Mouse (Mus musculus): ENCODE measurements at regions not wholly inside any gene's neighbourhood (a gene's known extent, or its start where the extent isn't known, plus 50 kb on each side); places are given as distances from the start of the nearest gene placed in this dataset.

GRCm38 (mm10) chr6:52429204-52429552 lies 115.9 kb downstream of the Evx1 start:
- Histone ChIP-seq H3K27me3 (replicated peaks) (no peaks in the 10 kb centered on the region), H3K4me1 (ENCODE audit: control insufficient read depth in 1 of 2, insufficient read depth in 2 of 2) (no peaks in the 10 kb centered on the region), H3K36me3 (replicated peaks in 1 of 2; ENCODE audit: control insufficient read depth in 1 of 2, insufficient read depth in 1 of 2, low read length in 1 of 2) (no peaks in the 10 kb centered on the region), H3K9me3 (replicated peaks; ENCODE audit: low read length) (no peaks in the 10 kb centered on the region), H3K4me2 (ENCODE audit: insufficient read depth, low read depth, poor library complexity, severe bottlenecking) (no peak overlapping the region), H3K9ac (ENCODE audit: insufficient read depth, low read depth) (no peak overlapping the region), H3K79me2 (replicated peaks; ENCODE audit: control insufficient read depth, extremely low read depth, insufficient read depth, poor library complexity, severe bottlenecking) (no peaks in the 10 kb centered on the region), H3K27ac (ENCODE audit: insufficient read depth, low read depth) (no peak overlapping the region), H3K4me3 (replicated peaks in 1 of 3; ENCODE audit: low read depth in 2 of 3, low read length in 2 of 3, poor library complexity in 1 of 3) (no peak overlapping the region)
- no peak for TF ChIP-seq POLR2A (IDR thresholded peaks at IDR 0.05; ENCODE audit: low read depth, low read length)
- TF ChIP-seq POLR2AphosphoS2 (IDR thresholded peaks at IDR 0.05; ENCODE audit: low read depth, low read length) = no peak
- no peak for TF ChIP-seq MAX (IDR thresholded peaks at IDR 0.05; ENCODE audit: low read length)
- no peak for TF ChIP-seq ETS1 (conservative IDR thresholded peaks at IDR 0.05; ENCODE audit: low read depth, low read length)
- no peak for TF ChIP-seq CHD1 (IDR thresholded peaks at IDR 0.05; ENCODE audit: low read depth, low read length)
- TF ChIP-seq RCOR1 (conservative IDR thresholded peaks at IDR 0.05; ENCODE audit: low read depth, low read length) = no peak
- in situ Hi-C loops (cut with MboI; ENCODE audit: low pct_ligation_motif_present, low pct_unique_long_range_greater_than_20kb, low sequenced_read_pairs) = no loop called here
- no peak for DNase-seq (ENCODE audit: extremely low read depth)
- dilution Hi-C loops (cut with MboI; ENCODE audit: extremely low pct_ligation_motif_present, extremely low pct_unique_long_range_greater_than_20kb, low sequenced_read_pairs) = no loop called here

- TF ChIP-seq KAT2A (IDR thresholded peaks at IDR 0.05; ENCODE audit: insufficient replicate concordance, low read length) (no peak), EP300 (IDR thresholded peaks at IDR 0.05; ENCODE audit: low read length) (no peak)
- Histone ChIP-seq H3K79me2 (replicated peaks; ENCODE audit: control insufficient read depth, extremely low read depth, insufficient read depth, poor library complexity, severe bottlenecking) (no peaks in the 10 kb centered on the region), H3K4me3 (replicated peaks in 1 of 3; ENCODE audit: low read depth in 2 of 3, low read length in 2 of 3, poor library complexity in 1 of 3) (no peak overlapping the region), H3K27ac (ENCODE audit: insufficient read depth, low read depth) (no peak overlapping the region), H3K4me2 (ENCODE audit: insufficient read depth, low read depth, poor library complexity, severe bottlenecking) (no peak overlapping the region), H3K9ac (ENCODE audit: insufficient read depth, low read depth) (no peak overlapping the region), H3K36me3 (replicated peaks in 1 of 2; ENCODE audit: control insufficient read depth in 1 of 2, insufficient read depth in 1 of 2, low read length in 1 of 2) (no peaks in the 10 kb centered on the region), H3K4me1 (ENCODE audit: control insufficient read depth in 1 of 2, insufficient read depth in 2 of 2) (no peaks in the 10 kb centered on the region), H3K9me3 (replicated peaks; ENCODE audit: low read length) (no peaks in the 10 kb centered on the region), H3K27me3 (replicated peaks) (no peaks in the 10 kb centered on the region)
- dilution Hi-C loops (cut with MboI; ENCODE audit: extremely low pct_ligation_motif_present, extremely low pct_unique_long_range_greater_than_20kb, low sequenced_read_pairs) = no loop called here
- in situ Hi-C loops (cut with MboI; ENCODE audit: low pct_ligation_motif_present, low pct_unique_long_range_greater_than_20kb, low sequenced_read_pairs) = no loop called here
- DNase-seq (ENCODE audit: extremely low read depth) = no peak
Measured at GRCm38 (mm10) chr6:52433234-52433633, 119.9 kb downstream of the Evx1 start.

GRCm38 (mm10) chr6:52434771-52435170 lies 121.5 kb downstream of the Evx1 start:
- Histone ChIP-seq H3K4me2 (ENCODE audit: insufficient read depth, low read depth, poor library complexity, severe bottlenecking) (no peak overlapping the region), H3K9ac (ENCODE audit: insufficient read depth, low read depth) (no peak overlapping the region), H3K4me1 (ENCODE audit: control insufficient read depth in 1 of 2, insufficient read depth in 2 of 2) (no peaks in the 10 kb centered on the region), H3K27ac (ENCODE audit: insufficient read depth, low read depth) (no peak overlapping the region), H3K79me2 (replicated peaks; ENCODE audit: control insufficient read depth, extremely low read depth, insufficient read depth, poor library complexity, severe bottlenecking) (no peaks in the 10 kb centered on the region), H3K9me3 (replicated peaks; ENCODE audit: low read length) (no peaks in the 10 kb centered on the region), H3K36me3 (replicated peaks in 1 of 2; ENCODE audit: control insufficient read depth in 1 of 2, insufficient read depth in 1 of 2, low read length in 1 of 2) (no peaks in the 10 kb centered on the region), H3K27me3 (replicated peaks) (no peaks in the 10 kb centered on the region), H3K4me3 (replicated peaks in 1 of 3; ENCODE audit: low read depth in 2 of 3, low read length in 2 of 3, poor library complexity in 1 of 3) (no peak overlapping the region)
- TF ChIP-seq SIN3A (IDR thresholded peaks at IDR 0.05; ENCODE audit: low read length) = no peak
- TF ChIP-seq NELFE (IDR thresholded peaks at IDR 0.05; ENCODE audit: low read depth, low read length) = no peak
- no peak for TF ChIP-seq PAX5 (IDR thresholded peaks at IDR 0.05; ENCODE audit: low read length)
- TF ChIP-seq CTCF (conservative IDR thresholded peaks at IDR 0.05 in 1 of 2, IDR thresholded peaks at IDR 0.05 in 1 of 2; ENCODE audit: low read depth in 2 of 2, low read length in 2 of 2) = no peak
- no peak for TF ChIP-seq ZKSCAN1 (IDR thresholded peaks at IDR 0.05; ENCODE audit: borderline replicate concordance, low read depth, low read length)
- TF ChIP-seq SMC3 (IDR thresholded peaks at IDR 0.05; ENCODE audit: low read depth, low read length) = no peak
- TF ChIP-seq MAX (IDR thresholded peaks at IDR 0.05; ENCODE audit: low read length) = no peak
- TF ChIP-seq JUND (conservative IDR thresholded peaks at IDR 0.05; ENCODE audit: low read depth, low read length) = no peak
- no peak for TF ChIP-seq POLR2AphosphoS2 (IDR thresholded peaks at IDR 0.05; ENCODE audit: low read depth, low read length)
- no peak for TF ChIP-seq NRF1 (IDR thresholded peaks at IDR 0.05; ENCODE audit: low read depth, low read length)
- no peak for TF ChIP-seq BHLHE40 (IDR thresholded peaks at IDR 0.05; ENCODE audit: low read depth, low read length)
- no peak for TF ChIP-seq ZNF384 (IDR thresholded peaks at IDR 0.05; ENCODE audit: low read depth, low read length)
- no peak for TF ChIP-seq TBP (conservative IDR thresholded peaks at IDR 0.05; ENCODE audit: low read depth, low read length)
- no peak for TF ChIP-seq TCF12 (IDR thresholded peaks at IDR 0.05; ENCODE audit: low read depth, low read length)
- TF ChIP-seq EP300 (IDR thresholded peaks at IDR 0.05; ENCODE audit: low read length) = no peak
- TF ChIP-seq POLR2A (IDR thresholded peaks at IDR 0.05; ENCODE audit: low read depth, low read length) = no peak
- TF ChIP-seq USF1 (IDR thresholded peaks at IDR 0.05; ENCODE audit: low read depth, low read length) = no peak
- DNase-seq (ENCODE audit: extremely low read depth) = no peak
- dilution Hi-C loops (cut with MboI; ENCODE audit: extremely low pct_ligation_motif_present, extremely low pct_unique_long_range_greater_than_20kb, low sequenced_read_pairs) = no loop called here
- in situ Hi-C loops (cut with MboI; ENCODE audit: low pct_ligation_motif_present, low pct_unique_long_range_greater_than_20kb, low sequenced_read_pairs) = no loop called here

Measured in CH12.LX (cell line).